Mouse (Mus musculus) embryonic facial prominence, embryonic 12.5 days (tissue): ENCODE data around the gene Ddx31. TPM values are rescaled to one million over a fixed set of nuclear protein-coding genes. Genes with fewer than 3 reads are reported as not detected.
A peak's percentile ranks its signal among the peaks of the same experiment; 100 is the strongest.

ENCODE experiments used
- ATAC-seq: fragments of 200-750 bp; cut with Nextera tagmentation; 2 replicates; pipeline ENCODE4 v1.8.0; 2017; ENCODE audit not compliant: insufficient number of reproducible peaks, insufficient read depth, low FRiP score, low TSS enrichment
- H3K27ac ChIP-seq: fragments of 300-500 bp; sonication (generic); 2 replicates; pipeline ENCODE4 v1.5.1; 2016; ENCODE audit warnings: mild to moderate bottlenecking
- H3K27me3 ChIP-seq: fragments of 300-500 bp; sonication (generic); 2 replicates; pipeline ENCODE4 v1.6.1; 2016; ENCODE audit warnings: mild to moderate bottlenecking, moderate library complexity
- H3K36me3 ChIP-seq: fragments of 300-500 bp; sonication (generic); 2 replicates; pipeline ENCODE4 v1.6.1; 2016; ENCODE audit warnings: mild to moderate bottlenecking
- H3K4me1 ChIP-seq: fragments of 300-500 bp; sonication (generic); 2 replicates; pipeline ENCODE4 v1.6.1; 2016
- H3K4me2 ChIP-seq: fragments of 300-500 bp; sonication (generic); replicated peaks from 2 replicates; pipeline ENCODE4 v1.6.1; 2016; ENCODE audit warnings: mild to moderate bottlenecking, moderate library complexity
- H3K4me3 ChIP-seq: fragments of 300-500 bp; sonication (generic); 2 replicates; pipeline ENCODE4 v1.5.1; 2016; ENCODE audit warnings: mild to moderate bottlenecking
- H3K9ac ChIP-seq: fragments of 300-500 bp; sonication (generic); 2 replicates; pipeline ENCODE4 v1.6.1; 2016; ENCODE audit warnings: mild to moderate bottlenecking, moderate library complexity
- H3K9me3 ChIP-seq: fragments of 300-500 bp; sonication (generic); 2 replicates; pipeline ENCODE4 v1.6.1; 2016; ENCODE audit warnings: mild to moderate bottlenecking, moderate library complexity
- WGBS: fragments of 180-500 bp; shearing (Covaris S2); methylation state at CpG from one replicate; pipeline ENCODE4 v1.1.7; 2016; 5-methylcytosine and 5-hydroxymethylcytosine counted together
- polyA plus RNA-seq: library from polyadenylated mRNA; unstranded; fragments of >200 nt; fragmentation: Nextera tagmentation; extraction: Ambion mirVana; gene quantifications from 2 replicates; pipeline ENCODE4 v1.2.1, GENCODE M21; 2016

Ddx31 gene
- polyA plus RNA-seq, 1 experiment from 2014 or later: 17.9 TPM

DNA sequence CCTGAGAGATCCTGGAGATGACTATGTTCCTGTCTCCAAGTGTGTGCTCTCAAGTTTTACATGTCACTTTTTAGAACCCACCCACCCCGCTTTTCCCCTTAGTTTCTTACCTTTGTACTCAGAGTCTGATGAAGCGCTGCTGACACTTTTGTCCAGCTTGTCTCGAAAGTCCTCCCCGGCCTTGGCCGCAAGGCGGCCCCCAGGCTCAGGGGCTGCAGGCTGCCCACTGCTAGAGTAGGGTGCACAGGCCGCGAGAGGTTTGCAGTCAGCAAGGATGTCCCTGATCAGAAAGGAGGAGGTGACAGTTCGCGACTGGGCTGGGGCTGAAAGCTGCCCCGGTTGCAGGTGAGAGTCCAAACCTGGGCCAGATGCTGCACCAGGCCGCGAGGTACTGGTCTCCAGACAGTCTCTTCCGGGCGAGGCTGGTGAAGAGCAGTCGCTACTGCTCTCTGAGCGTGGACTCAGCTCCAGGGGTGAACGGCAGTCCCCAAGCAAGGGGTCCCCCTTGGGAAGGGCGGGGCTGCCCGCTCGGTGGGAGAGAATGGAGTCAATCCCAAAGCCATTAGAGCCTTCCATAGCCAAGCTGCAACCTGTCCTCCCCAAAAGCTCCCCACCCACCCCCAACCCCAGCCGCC is 75.0 kb downstream of the Ddx31 start:
- H3K4me2 ChIP-seq: no peak overlapping the region
- H3K27me3 ChIP-seq: peaks cover 96% of the 10 kb centered on the region
- WGBS: 4% methylated on average over 22 of the region's 22 CpGs
- H3K9ac ChIP-seq: no peak overlapping the region
- no peaks in the 10 kb centered on the region for H3K36me3 ChIP-seq
- no peak overlapping the region for H3K27ac ChIP-seq
- no peak overlapping the region for H3K4me3 ChIP-seq
- H3K4me1 ChIP-seq: 0 out of 2 replicates have a peak, but pooled peaks cover 6% of the 10 kb centered on the region
- ATAC-seq: no peak
- no peaks in the 10 kb centered on the region for H3K9me3 ChIP-seq

DNA sequence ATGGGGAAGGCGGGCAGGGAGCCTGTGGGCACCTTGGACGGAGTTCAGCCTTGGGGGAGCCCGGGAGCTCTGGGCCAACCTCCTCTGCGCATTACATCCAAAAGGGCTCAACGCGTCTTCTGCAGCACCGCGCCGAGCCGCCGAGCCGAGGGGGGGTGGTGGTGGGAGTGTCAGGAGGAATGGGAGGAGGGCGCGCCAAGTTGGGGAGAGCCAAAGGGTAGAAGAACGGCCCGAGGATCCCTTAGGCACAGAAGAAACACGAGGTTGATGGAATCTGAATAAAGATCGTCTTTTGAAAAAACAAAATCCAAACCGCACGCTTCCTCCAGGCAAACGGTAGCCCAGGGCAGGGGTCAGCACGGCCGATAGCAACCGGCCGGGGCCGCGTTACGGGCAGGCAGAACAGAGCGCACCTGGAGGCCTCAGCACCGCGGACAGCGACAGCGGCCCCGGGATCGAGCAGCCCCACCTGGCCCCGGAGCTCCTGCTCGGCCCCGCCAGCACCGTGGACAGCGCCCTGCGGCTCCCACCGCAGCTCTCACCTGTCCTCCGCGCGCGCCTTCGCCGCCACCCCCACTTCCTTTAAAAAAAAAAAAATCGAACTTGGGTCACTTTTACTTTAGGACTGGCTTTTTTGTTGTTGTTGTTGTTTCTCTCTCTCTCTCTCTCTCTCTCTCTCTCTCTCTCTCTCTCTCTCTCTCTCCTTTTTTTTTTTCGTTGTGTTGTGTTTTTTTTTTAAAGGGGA is 75.7 kb downstream of the Ddx31 start:
- WGBS: under 1% methylated on average over 49 of the region's 50 CpGs
- Histone ChIP-seq H3K4me1 (0 out of 2 replicates have a peak, but pooled peaks cover 6% of the 10 kb centered on the region), H3K9ac (no peak overlapping the region), H3K27ac (no peak overlapping the region), H3K36me3 (no peaks in the 10 kb centered on the region), H3K9me3 (no peaks in the 10 kb centered on the region), H3K27me3 (peaks cover 95% of the 10 kb centered on the region), H3K4me3 (no peak overlapping the region), H3K4me2 (no peak overlapping the region)
- peak; percentile 66; the same call in 1 of the 2 replicates for ATAC-seq

DNA sequence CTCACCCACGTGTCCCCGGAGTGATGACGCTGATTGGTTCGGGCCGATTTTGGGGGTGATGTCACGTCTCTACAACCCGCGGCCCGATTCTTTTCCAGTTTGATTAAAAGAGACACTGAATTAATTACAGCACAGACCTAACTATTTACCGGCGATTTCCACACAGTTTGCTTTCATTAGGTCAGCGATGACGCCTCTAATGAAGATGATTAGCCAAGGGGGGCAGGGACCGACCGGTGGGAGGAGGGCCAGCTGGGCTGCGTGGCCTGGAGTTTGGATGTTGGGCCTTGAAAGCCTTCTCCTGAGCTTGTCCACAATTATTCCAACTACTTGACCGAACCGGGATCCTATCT is 76.3 kb downstream of the Ddx31 start, which contains the start of gene Barhl1:
Barhl1 (minus strand) TSS at position 156 of the 353 bp plus-strand sequence.
- under 1% methylated on average over 18 of the region's 18 CpGs for WGBS
- no peaks in the 10 kb centered on the region for H3K9me3 ChIP-seq
- no peak within 1 kb of the TSS for H3K4me2 ChIP-seq
- 0 out of 2 replicates have a peak within 1 kb of the TSS, but pooled peaks have one; percentile 1 for H3K4me3 ChIP-seq
- ATAC-seq: no peak
- 0 out of 2 replicates have a peak, but pooled peaks cover 1% of the 10 kb centered on the region for H3K4me1 ChIP-seq
- H3K27me3 ChIP-seq: peaks cover 95% of the 10 kb centered on the region
- H3K36me3 ChIP-seq: no peaks in the 10 kb centered on the region
- H3K9ac ChIP-seq: no peak within 1 kb of the TSS
- H3K27ac ChIP-seq: no peak within 1 kb of the TSS

DNA sequence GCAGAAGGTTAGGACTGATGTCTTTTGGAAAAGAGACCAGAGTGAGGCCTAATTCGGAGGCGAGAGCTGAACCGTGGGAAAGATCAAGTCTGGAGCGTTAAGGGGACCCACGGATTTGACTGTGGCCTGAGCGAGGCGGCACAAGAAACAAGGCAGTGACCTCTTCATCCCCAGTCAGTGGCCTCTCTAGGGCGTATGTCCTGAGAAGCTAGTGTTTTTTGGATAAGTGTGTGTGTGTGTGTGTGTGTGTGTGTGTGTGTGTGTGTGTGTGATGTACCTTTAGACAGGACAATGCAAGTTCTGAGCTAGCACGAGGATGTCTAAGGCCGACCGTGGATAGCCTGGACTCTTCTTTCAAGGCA is 76.9 kb downstream of the Ddx31 start:
- Histone ChIP-seq H3K27me3 (peaks cover 95% of the 10 kb centered on the region), H3K9me3 (no peaks in the 10 kb centered on the region), H3K36me3 (no peaks in the 10 kb centered on the region), H3K4me3 (no peak overlapping the region), H3K27ac (no peak overlapping the region), H3K4me1 (no peaks in the 10 kb centered on the region), H3K9ac (no peak overlapping the region), H3K4me2 (no peak overlapping the region)
- WGBS: 5% methylated on average over 11 of the region's 11 CpGs
- ATAC-seq: no peak

DNA sequence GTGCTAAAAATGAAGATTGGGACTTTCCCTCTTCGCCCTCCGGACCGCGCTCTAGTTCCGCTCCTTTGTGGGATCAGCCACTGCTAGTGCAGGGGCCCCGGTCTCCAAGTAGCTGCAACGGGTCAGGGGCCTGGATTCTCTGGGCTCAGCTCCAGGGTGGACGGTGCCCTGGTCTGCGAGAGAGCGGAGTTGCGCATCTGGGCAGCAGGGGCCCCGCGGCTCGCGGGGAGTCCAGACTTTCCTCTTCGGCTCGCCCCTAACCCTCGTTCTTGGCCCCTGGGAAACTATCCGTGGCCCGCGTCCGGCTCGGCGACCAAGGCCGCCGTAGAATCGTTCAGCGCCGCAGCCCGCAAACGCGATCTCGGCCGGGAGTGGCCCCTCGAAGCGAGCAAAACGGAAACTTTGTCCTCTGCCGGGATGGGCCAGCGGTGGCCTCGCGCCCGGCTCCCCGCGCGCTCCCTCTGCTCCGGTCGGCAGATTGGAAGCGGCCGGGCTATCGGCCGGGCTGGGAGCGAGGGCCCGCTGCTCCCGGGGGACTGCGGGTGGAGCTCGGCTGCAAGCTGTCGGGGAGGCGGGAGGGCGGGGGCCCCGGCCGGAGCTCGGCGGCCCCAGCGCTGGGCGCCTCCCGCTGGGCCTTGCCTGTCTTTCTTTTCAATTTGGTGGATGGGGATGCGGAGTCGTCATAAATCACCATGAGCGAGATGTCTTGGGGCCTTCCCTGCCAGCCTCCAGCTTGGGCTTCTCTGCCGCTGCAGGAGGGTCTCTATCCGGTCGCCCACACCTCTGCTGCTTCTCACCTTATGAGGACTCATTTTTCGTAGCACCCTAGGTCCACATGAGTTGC is 77.5 kb downstream of the Ddx31 start:
- H3K27me3 ChIP-seq: peaks cover 95% of the 10 kb centered on the region
- no peaks in the 10 kb centered on the region for H3K9me3 ChIP-seq
- no peak for ATAC-seq
- no peak overlapping the region for H3K27ac ChIP-seq
- H3K36me3 ChIP-seq: no peaks in the 10 kb centered on the region
- no peak overlapping the region for H3K9ac ChIP-seq
- H3K4me2 ChIP-seq: peak overlapping the region; percentile 16
- 2% methylated on average over 65 of the region's 73 CpGs for WGBS
- H3K4me3 ChIP-seq: 0 out of 2 replicates have a peak overlapping the region, but pooled peaks have one; percentile 1
- H3K4me1 ChIP-seq: no peaks in the 10 kb centered on the region

DNA sequence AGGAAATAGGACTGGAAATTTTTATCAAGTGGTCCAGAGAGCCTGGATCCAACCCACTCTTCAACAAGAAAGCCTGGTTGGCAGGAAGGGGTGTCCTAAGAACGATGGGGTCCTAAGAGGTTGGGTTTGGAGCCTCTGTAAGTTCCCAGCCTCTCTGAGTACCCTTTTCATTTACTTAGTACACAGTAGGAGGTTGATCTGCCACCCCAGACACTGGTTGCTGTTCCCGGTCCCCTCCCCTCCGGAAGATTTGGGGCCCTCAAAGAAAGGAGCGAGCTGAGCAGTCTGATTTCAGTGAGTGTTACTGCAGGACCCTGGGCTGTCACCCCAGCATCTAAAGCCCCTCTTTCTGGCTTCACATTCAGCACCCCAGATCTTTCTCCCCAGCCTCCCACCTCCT is 78.8 kb downstream of the Ddx31 start:
- no peak for ATAC-seq
- H3K9me3 ChIP-seq: no peaks in the 10 kb centered on the region
- 0% methylated on average over 4 of the region's 4 CpGs for WGBS
- no peak overlapping the region for H3K27ac ChIP-seq
- H3K27me3 ChIP-seq: peaks cover 89% of the 10 kb centered on the region
- H3K4me1 ChIP-seq: no peaks in the 10 kb centered on the region
- H3K36me3 ChIP-seq: no peaks in the 10 kb centered on the region
- no peak overlapping the region for H3K9ac ChIP-seq
- H3K4me2 ChIP-seq: no peak overlapping the region
- H3K4me3 ChIP-seq: no peak overlapping the region

DNA sequence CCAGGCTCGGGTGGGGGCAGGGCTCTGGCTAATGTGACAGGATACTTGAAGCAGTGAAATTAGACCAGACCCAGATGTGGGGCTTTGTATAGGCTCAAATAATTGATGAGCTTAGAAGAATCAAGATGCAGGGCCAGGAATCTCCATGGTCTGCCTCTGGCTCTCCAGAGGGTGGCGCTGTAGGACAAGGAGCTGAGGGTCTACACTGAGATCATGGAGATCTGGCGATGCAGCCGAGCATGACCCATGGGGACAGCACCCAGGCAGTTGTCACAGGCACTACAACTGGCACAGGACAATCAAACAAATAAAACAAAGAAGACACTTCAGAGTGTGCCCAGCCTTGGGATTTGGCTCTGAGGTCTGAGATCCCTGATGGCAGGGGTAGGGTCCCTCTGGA is 83.7 kb downstream of the Ddx31 start:
- no peak overlapping the region for H3K4me3 ChIP-seq
- WGBS: under 1% methylated on average over 4 of the region's 4 CpGs
- peaks cover 58% of the 10 kb centered on the region for H3K27me3 ChIP-seq
- no peaks in the 10 kb centered on the region for H3K9me3 ChIP-seq
- no peak overlapping the region for H3K4me2 ChIP-seq
- no peaks in the 10 kb centered on the region for H3K4me1 ChIP-seq
- 0 out of 2 replicates have a peak, but pooled peaks have one; percentile 26 for ATAC-seq
- H3K36me3 ChIP-seq: no peaks in the 10 kb centered on the region
- H3K9ac ChIP-seq: no peak overlapping the region
- no peak overlapping the region for H3K27ac ChIP-seq

DNA sequence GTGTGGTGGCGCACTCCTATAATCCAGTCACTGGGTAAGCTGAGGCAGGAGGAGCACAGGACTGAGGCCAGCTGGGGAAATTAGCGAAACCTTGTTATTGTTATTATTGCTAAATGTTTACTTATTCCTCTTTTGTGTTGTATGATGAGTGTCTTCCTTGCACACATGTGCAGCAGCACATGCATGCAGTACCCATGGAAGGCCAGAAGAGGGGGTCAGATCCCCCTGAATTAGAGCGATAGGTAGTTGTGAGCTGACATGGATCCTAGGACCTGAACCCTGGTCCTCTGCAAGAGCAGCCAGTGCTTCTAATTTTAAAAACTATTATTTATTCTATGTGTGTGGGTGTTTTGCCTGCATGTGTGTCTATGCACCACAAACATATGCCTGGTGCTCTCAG is 90.4 kb downstream of the Ddx31 start:
- no peak for ATAC-seq
- Histone ChIP-seq H3K4me1 (no peaks in the 10 kb centered on the region), H3K27ac (no peak overlapping the region), H3K36me3 (no peaks in the 10 kb centered on the region), H3K9me3 (no peaks in the 10 kb centered on the region), H3K4me3 (no peak overlapping the region), H3K4me2 (no peak overlapping the region), H3K27me3 (peaks cover 16% of the 10 kb centered on the region; the same call in 1 of the 2 replicates), H3K9ac (no peak overlapping the region)
- 93% methylated on average over 3 of the region's 3 CpGs for WGBS

DNA sequence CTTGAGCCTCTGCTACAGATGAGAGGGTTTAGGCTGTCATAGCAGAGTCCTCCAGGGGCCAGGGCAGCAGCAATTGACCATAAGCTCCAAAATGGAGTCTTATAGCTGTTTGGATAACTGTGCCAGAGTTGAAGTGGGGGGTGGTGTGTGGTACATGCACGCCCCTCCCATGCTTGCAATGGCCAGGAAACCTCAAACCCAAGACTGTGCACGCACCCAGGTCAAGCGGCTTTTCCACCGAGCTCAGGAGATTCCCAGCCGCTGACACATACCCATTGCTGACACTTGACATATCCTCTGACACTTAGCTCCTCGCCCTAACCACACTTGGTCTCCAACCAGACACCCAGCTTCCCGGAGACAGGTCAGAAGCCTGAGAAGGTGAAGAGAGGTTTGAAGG is 98.8 kb downstream of the Ddx31 start:
- no peak overlapping the region for H3K4me2 ChIP-seq
- ATAC-seq: no peak
- no peaks in the 10 kb centered on the region for H3K36me3 ChIP-seq
- no peak overlapping the region for H3K9ac ChIP-seq
- no peaks in the 10 kb centered on the region for H3K9me3 ChIP-seq
- peaks cover 8% of the 10 kb centered on the region; the same call in 1 of the 2 replicates for H3K27me3 ChIP-seq
- no peak overlapping the region for H3K27ac ChIP-seq
- no peak overlapping the region for H3K4me3 ChIP-seq
- no peaks in the 10 kb centered on the region; the same call in 1 of the 2 replicates for H3K4me1 ChIP-seq
- 75% methylated on average over 7 of the region's 7 CpGs for WGBS

DNA sequence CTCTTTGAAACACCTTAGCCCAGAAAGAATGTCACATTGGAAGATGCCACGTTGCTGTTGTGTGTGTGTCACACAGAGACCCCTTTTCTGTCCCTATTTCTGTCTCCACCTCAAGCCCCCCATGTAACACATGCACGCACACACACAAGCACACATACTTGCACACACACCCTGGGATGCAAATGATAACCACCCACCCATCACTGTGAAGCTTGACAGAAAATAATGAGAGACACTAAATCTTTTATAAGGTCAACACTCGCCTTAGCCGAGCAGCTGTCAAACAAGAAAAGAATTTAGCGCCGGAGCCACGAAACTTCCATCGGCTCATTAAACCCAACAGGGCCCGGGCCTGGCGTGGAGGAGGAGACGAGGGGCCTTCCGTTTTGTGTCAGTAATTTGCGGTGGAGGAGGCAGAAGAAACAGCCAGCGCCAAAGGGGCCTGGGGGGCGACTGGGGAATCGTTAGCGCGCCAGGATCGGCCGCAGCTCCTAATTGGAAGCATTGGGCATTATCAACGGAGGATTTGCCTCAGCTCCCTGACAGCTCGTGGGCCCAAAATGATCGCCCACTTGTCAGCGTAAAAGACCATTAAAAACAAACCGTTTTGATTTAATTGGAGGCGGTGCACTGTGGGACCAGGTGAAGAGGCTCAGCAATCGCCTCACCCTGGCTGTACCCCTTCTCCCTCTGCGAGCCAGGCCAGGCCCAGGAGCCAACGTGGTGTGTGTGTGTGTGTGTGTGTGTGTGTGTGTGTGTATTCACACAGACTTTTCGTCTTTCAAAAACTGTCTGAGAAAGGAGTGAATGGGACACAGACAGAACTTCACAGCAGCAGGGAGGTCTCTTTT is 103.7 kb downstream of the Ddx31 start:
- Histone ChIP-seq H3K36me3 (no peaks in the 10 kb centered on the region), H3K9ac (no peak overlapping the region), H3K4me2 (no peak overlapping the region), H3K27ac (no peak overlapping the region), H3K27me3 (peaks cover 24% of the 10 kb centered on the region), H3K4me3 (no peak overlapping the region), H3K9me3 (no peaks in the 10 kb centered on the region), H3K4me1 (no peaks in the 10 kb centered on the region; the same call in 1 of the 2 replicates)
- WGBS: 48% methylated on average over 30 of the region's 30 CpGs
- no peak for ATAC-seq

DNA sequence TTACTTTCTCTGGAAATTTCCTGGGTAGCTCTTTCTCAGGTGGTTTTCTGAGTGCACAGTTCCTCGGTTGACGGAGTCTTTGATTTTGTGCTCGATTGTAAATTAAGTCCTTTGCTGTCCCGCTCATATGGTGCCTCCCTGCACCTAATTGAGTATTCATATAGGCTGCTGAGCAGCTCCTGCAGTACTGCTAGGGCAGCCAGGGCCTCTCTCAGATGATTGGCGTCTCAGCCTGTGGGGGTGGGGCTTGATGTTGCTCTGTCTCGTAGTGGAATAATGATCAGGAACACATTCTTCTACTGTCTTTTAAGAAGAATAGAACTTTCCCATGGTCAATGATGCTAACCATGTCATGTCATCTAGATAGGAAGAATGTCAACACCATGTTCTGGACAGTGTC is 105.2 kb downstream of the Ddx31 start:
- H3K27ac ChIP-seq: no peak overlapping the region
- peaks cover 24% of the 10 kb centered on the region for H3K27me3 ChIP-seq

More for the DNA sequence above, 105.2 kb downstream of the Ddx31 start:
- no peak overlapping the region for H3K4me2 ChIP-seq
- ATAC-seq: no peak
- no peaks in the 10 kb centered on the region; the same call in 1 of the 2 replicates for H3K4me1 ChIP-seq
- no peaks in the 10 kb centered on the region for H3K9me3 ChIP-seq
- no peaks in the 10 kb centered on the region for H3K36me3 ChIP-seq
- 58% methylated on average over 6 of the region's 6 CpGs for WGBS
- no peak overlapping the region for H3K4me3 ChIP-seq
- no peak overlapping the region for H3K9ac ChIP-seq
